Mouse (Mus musculus) myocyte (in vitro differentiated cells): ENCODE measurements at regions not wholly inside any gene's neighbourhood (a gene's known extent, or its start where the extent isn't known, plus 50 kb on each side); places are given as distances from the start of the nearest gene placed in this dataset.

ENCODE experiments used
- H3K27me3 ChIP-seq: one replicate; pipeline ENCODE4 v1.6.1; 2011; ENCODE audit not compliant: control insufficient read depth, insufficient read depth, insufficient read length
- H3K36me3 ChIP-seq: one replicate; pipeline ENCODE4 v1.6.1; 2011; ENCODE audit not compliant: control insufficient read depth, insufficient read depth
- H3K4me2 ChIP-seq: one replicate; pipeline ENCODE4 v1.6.1; 2011; ENCODE audit warnings: low read depth, control low read depth
- H3K4me3 ChIP-seq: one replicate; pipeline ENCODE4 v1.5.1; 2011; ENCODE audit warnings: mild to moderate bottlenecking, control low read depth, moderate library complexity
- H3K79me2 ChIP-seq: one replicate; pipeline ENCODE4 v1.6.1; 2011; ENCODE audit not compliant: control insufficient read depth, insufficient read depth
- H3ac ChIP-seq: one replicate; pipeline ENCODE4 v1.6.1; 2011; ENCODE audit not compliant: control insufficient read depth, insufficient read length
- CEBPB ChIP-seq: IDR thresholded peaks from 2 replicates; pipeline ENCODE4 v1.6.1; 2011; ENCODE audit warnings: mild to moderate bottlenecking, moderate library complexity; ENCODE audit not compliant: poor library complexity, insufficient read depth, severe bottlenecking
- E2F4 ChIP-seq: IDR thresholded peaks from one replicate; pipeline ENCODE4 v1.6.1; 2011; ENCODE audit warnings: mild to moderate bottlenecking, control low read depth, moderate library complexity; ENCODE audit not compliant: insufficient read depth
- MAX ChIP-seq: IDR thresholded peaks from one replicate; pipeline ENCODE4 v1.6.1; 2011; ENCODE audit warnings: low read depth, mild to moderate bottlenecking, control low read depth
- MYOD1 ChIP-seq, 3 experiments: IDR thresholded peaks; one replicate each; pipeline ENCODE4 v1.6.1; 2011; ENCODE audit warnings: control low read depth in 2 of 3, low read depth in 2 of 3, mild to moderate bottlenecking in 2 of 3, moderate library complexity in 1 of 3; ENCODE audit not compliant: insufficient read length in 2 of 3, control insufficient read depth in 1 of 3
- MYOG ChIP-seq, 3 experiments: IDR thresholded peaks; one replicate each; pipeline ENCODE4 v1.6.1; 2011; ENCODE audit warnings: control low read depth in 2 of 3, low read depth in 2 of 3, mild to moderate bottlenecking in 2 of 3; ENCODE audit not compliant: insufficient read length in 2 of 3, control insufficient read depth in 1 of 3, insufficient read depth in 1 of 3
- POLR2A ChIP-seq: IDR thresholded peaks from one replicate; pipeline ENCODE4 v1.6.1; 2011; ENCODE audit warnings: low read depth, mild to moderate bottlenecking, control low read depth, moderate library complexity; ENCODE audit not compliant: insufficient read length
- POLR2AphosphoS2 ChIP-seq: IDR thresholded peaks from one replicate; pipeline ENCODE4 v1.6.1; 2011; ENCODE audit warnings: low read depth, control low read depth; ENCODE audit not compliant: insufficient read length
- REST ChIP-seq: IDR thresholded peaks from one replicate; pipeline ENCODE4 v1.6.1; 2011; ENCODE audit warnings: mild to moderate bottlenecking, control low read depth, moderate library complexity; ENCODE audit not compliant: insufficient read depth, insufficient read length
- SRF ChIP-seq: IDR thresholded peaks from one replicate; pipeline ENCODE4 v1.6.1; 2011; ENCODE audit warnings: low read depth; ENCODE audit not compliant: control insufficient read depth, insufficient read length
- TCF12 ChIP-seq: IDR thresholded peaks from one replicate; pipeline ENCODE4 v1.6.1; 2011; ENCODE audit warnings: mild to moderate bottlenecking, control low read depth; ENCODE audit not compliant: poor library complexity, insufficient read depth, severe bottlenecking
- TCF3 ChIP-seq: IDR thresholded peaks from one replicate; pipeline ENCODE4 v1.6.1; 2011; ENCODE audit warnings: low read depth, control low read depth; ENCODE audit not compliant: insufficient read length
- USF1 ChIP-seq: IDR thresholded peaks from one replicate; pipeline ENCODE4 v1.6.1; 2011; ENCODE audit warnings: low read depth, mild to moderate bottlenecking, control low read depth, moderate library complexity

GRCm38 (mm10) chr10:111686585-111686984 lies 180.5 kb downstream of the Phlda1 start:
- no peaks in the 10 kb centered on the region for H3K36me3 ChIP-seq
- no peaks in the 10 kb centered on the region for H3K79me2 ChIP-seq
- no peak overlapping the region for H3K4me2 ChIP-seq
- no peak overlapping the region for H3ac ChIP-seq
- H3K27me3 ChIP-seq = no peaks in the 10 kb centered on the region
- no peak overlapping the region for H3K4me3 ChIP-seq
- TF ChIP-seq REST = no peak
- no peak for TF ChIP-seq TCF12
- no peak for TF ChIP-seq CEBPB
- no peak for TF ChIP-seq MYOG (IDR thresholded peaks at IDR 0.05; ENCODE audit: control insufficient read depth in 1 of 3, insufficient read depth in 1 of 3, insufficient read length in 2 of 3, low read depth in 2 of 3)

- peak overlapping the region; percentile 46 for H3K4me2 ChIP-seq
- no peaks in the 10 kb centered on the region for H3K36me3 ChIP-seq
- TF ChIP-seq REST = no peak
- no peak for TF ChIP-seq TCF3
- peak in 2 of 3 experiments; percentile 30 to 55 for TF ChIP-seq MYOD1 (IDR thresholded peaks at IDR 0.05; ENCODE audit: control insufficient read depth in 1 of 3, insufficient read length in 2 of 3, low read depth in 2 of 3)
- no peaks in the 10 kb centered on the region for H3K79me2 ChIP-seq
- no peak overlapping the region for H3K4me3 ChIP-seq
- no peaks in the 10 kb centered on the region for H3K27me3 ChIP-seq
- H3ac ChIP-seq = no peak overlapping the region
Observed at GRCm38 (mm10) chr10:111689587-111689986, 183.5 kb downstream of the Phlda1 start.

GRCm38 (mm10) chr10:111693762-111694161 lies 187.7 kb downstream of the Phlda1 start:
- Histone ChIP-seq H3K36me3 (no peaks in the 10 kb centered on the region), H3K4me3 (no peak overlapping the region)

DNA sequence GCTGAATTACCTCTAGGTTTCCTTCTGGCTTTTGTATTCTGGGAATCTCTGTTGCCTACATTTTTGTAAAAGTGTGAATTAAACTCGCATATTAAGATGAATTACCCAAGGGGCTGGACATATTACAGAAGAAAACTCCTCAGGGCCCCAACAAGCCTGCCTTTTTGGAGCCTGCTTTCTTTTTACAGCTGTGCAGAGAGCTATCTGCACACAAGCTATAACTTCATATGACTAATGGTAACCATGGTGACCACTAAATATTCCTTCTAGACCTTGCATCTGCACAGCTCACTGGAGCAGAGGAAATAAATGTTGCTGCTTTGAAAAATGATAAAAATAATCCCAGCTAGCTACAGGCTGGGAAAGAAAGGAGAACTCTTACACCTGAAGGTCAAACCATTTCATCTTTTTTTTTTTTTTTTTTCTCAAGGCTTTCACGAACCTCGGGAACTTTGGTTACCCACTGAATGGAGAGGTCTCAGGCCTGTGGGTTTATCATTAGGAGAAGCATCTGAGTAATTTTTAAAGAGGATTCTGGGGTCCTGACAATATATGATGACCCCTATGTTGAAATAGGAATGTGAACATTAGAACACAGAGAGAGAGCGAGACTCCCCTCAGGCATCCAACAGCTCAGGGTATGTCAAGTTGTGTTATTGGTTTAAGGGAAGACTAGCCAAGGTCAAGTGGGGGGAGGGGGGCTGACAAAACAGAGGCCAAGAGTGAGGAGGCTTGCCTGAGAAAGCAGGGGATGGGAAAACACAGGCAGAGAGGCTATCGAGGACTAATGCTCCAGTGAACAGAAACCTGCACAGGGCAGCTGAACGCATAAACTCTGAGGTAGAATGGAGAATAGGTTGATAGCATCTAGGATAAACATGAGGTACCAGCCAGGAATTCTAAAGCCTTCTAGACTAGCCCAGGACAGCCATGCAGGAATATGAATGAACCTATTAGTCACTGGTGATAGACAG lies 188.4 kb downstream of the Phlda1 start:
- H3K4me2 ChIP-seq = peak overlapping the region; percentile 44
- no peak for TF ChIP-seq CEBPB
- TF ChIP-seq TCF3 = no peak
- no peaks in the 10 kb centered on the region for H3K36me3 ChIP-seq
- H3K79me2 ChIP-seq = no peaks in the 10 kb centered on the region
- no peaks in the 10 kb centered on the region for H3K27me3 ChIP-seq
- H3ac ChIP-seq = no peak overlapping the region
- H3K4me3 ChIP-seq = no peak overlapping the region

More at GRCm38 (mm10) chr10:111693762-111694161, 187.7 kb downstream of the Phlda1 start:
- Histone ChIP-seq H3ac (no peak overlapping the region), H3K79me2 (no peaks in the 10 kb centered on the region), H3K4me2 (peak overlapping the region; percentile 44), H3K27me3 (no peaks in the 10 kb centered on the region)
- no peak for TF ChIP-seq SRF
- no peak for TF ChIP-seq CEBPB
- no peak for TF ChIP-seq REST
- TF ChIP-seq MAX = no peak
- TF ChIP-seq USF1 = no peak

DNA sequence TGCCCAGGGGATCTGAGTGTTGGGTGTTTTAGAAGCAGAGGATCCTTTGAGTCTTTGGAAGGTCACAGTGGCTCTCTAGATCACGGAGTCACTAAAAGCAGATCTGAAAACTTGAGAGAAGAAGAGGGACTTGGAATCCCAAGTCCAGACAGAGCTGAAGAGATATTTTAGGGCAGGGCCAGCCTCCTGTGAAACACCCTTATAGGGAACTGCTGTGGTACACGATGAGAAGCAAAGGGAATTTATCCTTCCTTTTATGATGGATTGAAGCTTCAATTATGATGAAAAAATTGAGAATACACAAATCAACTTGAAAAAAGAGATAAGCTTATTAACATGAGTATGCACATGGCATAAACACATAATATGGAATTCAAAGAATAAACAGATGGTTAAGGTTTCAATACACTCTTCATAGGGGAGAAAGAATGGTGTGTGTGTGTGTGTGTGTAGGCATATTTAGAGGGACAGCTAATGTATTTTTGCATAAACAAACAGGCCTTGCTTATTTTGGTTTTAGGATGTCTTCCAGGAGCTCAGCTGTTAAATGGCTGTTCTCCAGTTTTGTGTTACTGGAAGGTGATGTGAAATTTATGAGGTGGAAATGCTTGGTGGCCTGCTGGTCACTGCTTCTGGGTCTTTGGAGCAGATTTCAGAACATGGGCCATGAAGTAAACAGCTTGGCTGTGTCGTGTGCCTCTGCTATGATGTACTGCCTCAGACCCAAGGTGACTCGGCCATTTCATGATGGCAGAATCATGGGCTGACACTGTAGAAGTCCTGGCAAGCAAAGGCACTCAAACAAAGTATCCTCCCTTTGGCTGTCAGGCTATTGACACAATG lies 190.1 kb downstream of the Phlda1 start:
- no peaks in the 10 kb centered on the region for H3K79me2 ChIP-seq
- no peak overlapping the region for H3ac ChIP-seq
- H3K4me2 ChIP-seq = no peak overlapping the region
- TF ChIP-seq SRF = no peak
- peak in 1 of 3 experiments; percentile 6 for TF ChIP-seq MYOD1 (IDR thresholded peaks at IDR 0.05; ENCODE audit: control insufficient read depth in 1 of 3, insufficient read length in 2 of 3, low read depth in 2 of 3)
- TF ChIP-seq MYOG (IDR thresholded peaks at IDR 0.05; ENCODE audit: control insufficient read depth in 1 of 3, insufficient read depth in 1 of 3, insufficient read length in 2 of 3, low read depth in 2 of 3) = peak in 1 of 3 experiments; percentile 44
- no peak overlapping the region for H3K4me3 ChIP-seq
- no peaks in the 10 kb centered on the region for H3K27me3 ChIP-seq
- no peaks in the 10 kb centered on the region for H3K36me3 ChIP-seq

GRCm38 (mm10) chr10:111696987-111697386 lies 190.9 kb downstream of the Phlda1 start:
- Histone ChIP-seq H3K27me3 (no peaks in the 10 kb centered on the region), H3ac (no peak overlapping the region), H3K4me2 (no peak overlapping the region), H3K79me2 (no peaks in the 10 kb centered on the region), H3K4me3 (no peak overlapping the region), H3K36me3 (no peaks in the 10 kb centered on the region)
- TF ChIP-seq REST = no peak
- no peak for TF ChIP-seq MAX
- TF ChIP-seq SRF = no peak
- TF ChIP-seq USF1 = no peak
- no peak for TF ChIP-seq POLR2AphosphoS2
- TF ChIP-seq CEBPB = no peak
- TF ChIP-seq E2F4 = no peak
- TF ChIP-seq POLR2A = no peak
